Mouse (Mus musculus) limb, embryonic 14.5 days (tissue): ENCODE results near the gene Csf2. TPM values are rescaled to one million over a fixed set of nuclear protein-coding genes. Genes with fewer than 3 reads are reported as not detected.

Experiments
- ATAC-seq: fragments of 200-750 bp; cut with Nextera tagmentation; 2 replicates; pipeline ENCODE4 v1.8.0; 2017; ENCODE audit warnings: low read depth, moderate number of reproducible peaks, moderate TSS enrichment; ENCODE audit not compliant: low FRiP score
- DNase-seq: peaks from one replicate; pipeline ENCODE4 v3.0.0-alpha.2; 2015; ENCODE audit warnings: low spot score
- H3K27ac ChIP-seq: fragments of 300-500 bp; sonication (generic); replicated peaks from 2 replicates; pipeline ENCODE4 v1.5.1; 2014; ENCODE audit warnings: low read depth, mild to moderate bottlenecking, low read length, moderate library complexity, mixed read lengths
- H3K27me3 ChIP-seq: fragments of 300-500 bp; sonication (generic); 2 replicates; pipeline ENCODE4 v1.6.1; 2014; ENCODE audit warnings: low read length, mixed read lengths; ENCODE audit not compliant: control insufficient read depth, insufficient read depth
- H3K36me3 ChIP-seq: fragments of 300-500 bp; sonication (generic); 2 replicates; pipeline ENCODE4 v1.6.1; 2014; ENCODE audit warnings: mild to moderate bottlenecking, low read length, moderate library complexity, mixed read lengths; ENCODE audit not compliant: control insufficient read depth, insufficient read depth
- H3K4me1 ChIP-seq: fragments of 300-500 bp; sonication (generic); 2 replicates; pipeline ENCODE4 v1.6.1; 2014; ENCODE audit warnings: antibody characterized with exemption, low read length, mixed read lengths; ENCODE audit not compliant: control insufficient read depth, insufficient read depth
- H3K4me2 ChIP-seq: fragments of 300-500 bp; sonication (generic); replicated peaks from 2 replicates; pipeline ENCODE4 v1.6.1; 2014; ENCODE audit warnings: low read depth, mild to moderate bottlenecking, low read length, moderate library complexity; ENCODE audit not compliant: severe bottlenecking
- H3K4me3 ChIP-seq: fragments of 300-500 bp; sonication (generic); replicated peaks from 2 replicates; pipeline ENCODE4 v1.5.1; 2014; ENCODE audit warnings: low read length
- H3K9ac ChIP-seq: fragments of 300-500 bp; sonication (generic); 2 replicates; pipeline ENCODE4 v1.6.1; 2014; ENCODE audit warnings: mild to moderate bottlenecking, low read depth, low read length, moderate library complexity; ENCODE audit not compliant: severe bottlenecking
- H3K9me3 ChIP-seq: fragments of 300-500 bp; sonication (generic); 2 replicates; pipeline ENCODE4 v1.6.1; 2016; ENCODE audit warnings: low read length; ENCODE audit not compliant: control insufficient read depth
- POLR2A ChIP-seq: fragments of 200-500 bp; IDR thresholded peaks from 2 replicates; pipeline ENCODE4 v1.8.0; 2012; ENCODE audit warnings: inconsistent platforms, mild to moderate bottlenecking, moderate library complexity, borderline replicate concordance; ENCODE audit not compliant: insufficient read depth, insufficient read length; ENCODE audit errors: extremely low read depth
- WGBS: fragments of 180-500 bp; shearing (Covaris S2); extraction: QIAGEN DNeasy Blood & Tissue Kit; methylation state at CpG from one replicate; pipeline ENCODE4 v1.1.7; 2014; 5-methylcytosine and 5-hydroxymethylcytosine counted together
- polyA plus RNA-seq, 2 experiments: library from polyadenylated mRNA; depleted of rRNA in 1 of 2; stranded (reverse) in 1 of 2; unstranded in 1 of 2; fragments of >200 nt; fragmentation: Nextera tagmentation in 1 of 2; extraction: Ambion mirVana in 1 of 2; gene quantifications; 2 replicates each; pipeline versions ENCODE4 v1.2.1 to v1.2.3; 2012 to 2014

Gene Csf2
- polyA plus RNA-seq, 2 experiments: not detected

DNA sequence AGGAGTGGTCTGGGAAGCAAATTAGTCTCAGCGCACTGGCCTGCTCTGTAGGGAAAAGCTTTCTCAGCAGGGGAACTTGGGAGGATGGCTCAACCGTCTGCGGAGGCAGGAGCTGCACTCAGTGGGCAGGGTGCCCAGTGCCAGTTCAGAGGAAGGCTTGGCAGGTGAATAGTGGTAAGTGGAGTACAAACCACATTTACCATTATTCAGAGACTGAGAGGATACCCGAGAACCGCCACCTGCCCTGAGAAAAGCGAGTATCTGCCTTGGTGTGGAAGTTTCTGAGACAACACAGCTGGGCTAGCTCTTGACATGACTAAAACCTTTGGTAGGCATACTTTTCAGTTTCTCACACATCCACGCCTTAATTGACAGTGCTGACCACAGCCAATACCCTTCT is 32.1 kb downstream of the Csf2 start:
- 69% methylated on average over 7 of the region's 7 CpGs for WGBS
- ATAC-seq (no peak), DNase-seq (no peak)
- no peaks in the 10 kb centered on the region for H3K36me3 ChIP-seq
- TF ChIP-seq POLR2A: no peak
- no peak overlapping the region for H3K4me2 ChIP-seq
- no peaks in the 10 kb centered on the region for H3K27me3 ChIP-seq
- no peak overlapping the region for H3K4me3 ChIP-seq
- H3K4me1 ChIP-seq: no peaks in the 10 kb centered on the region
- H3K9me3 ChIP-seq: no peaks in the 10 kb centered on the region
- no peak overlapping the region for H3K27ac ChIP-seq
- no peak overlapping the region for H3K9ac ChIP-seq

GRCm38 (mm10) chr11:54216091-54216490 is 33.4 kb downstream of the Csf2 start:
- DNase-seq (no peak), ATAC-seq (no peak)
- no peak overlapping the region for H3K27ac ChIP-seq
- no peak overlapping the region for H3K4me3 ChIP-seq
- H3K9ac ChIP-seq: no peak overlapping the region
- H3K27me3 ChIP-seq: no peaks in the 10 kb centered on the region
- no peak for TF ChIP-seq POLR2A
- no peaks in the 10 kb centered on the region for H3K36me3 ChIP-seq
- no peaks in the 10 kb centered on the region for H3K4me1 ChIP-seq
- no peaks in the 10 kb centered on the region for H3K9me3 ChIP-seq
- 85% methylated on average over 6 of the region's 6 CpGs for WGBS
- no peak overlapping the region for H3K4me2 ChIP-seq

GRCm38 (mm10) chr11:54214499-54215443 is 34.7 kb downstream of the Csf2 start:
- H3K9me3 ChIP-seq: no peaks in the 10 kb centered on the region
- H3K27ac ChIP-seq: no peak overlapping the region
- no peak for ATAC-seq
- no peak for TF ChIP-seq POLR2A
- no peaks in the 10 kb centered on the region for H3K36me3 ChIP-seq
- no peak overlapping the region for H3K4me2 ChIP-seq
- WGBS: 81% methylated on average over 9 of the region's 9 CpGs
- H3K9ac ChIP-seq: no peak overlapping the region
- no peak for DNase-seq
- no peaks in the 10 kb centered on the region for H3K27me3 ChIP-seq
- no peak overlapping the region for H3K4me3 ChIP-seq
- no peaks in the 10 kb centered on the region for H3K4me1 ChIP-seq

DNA sequence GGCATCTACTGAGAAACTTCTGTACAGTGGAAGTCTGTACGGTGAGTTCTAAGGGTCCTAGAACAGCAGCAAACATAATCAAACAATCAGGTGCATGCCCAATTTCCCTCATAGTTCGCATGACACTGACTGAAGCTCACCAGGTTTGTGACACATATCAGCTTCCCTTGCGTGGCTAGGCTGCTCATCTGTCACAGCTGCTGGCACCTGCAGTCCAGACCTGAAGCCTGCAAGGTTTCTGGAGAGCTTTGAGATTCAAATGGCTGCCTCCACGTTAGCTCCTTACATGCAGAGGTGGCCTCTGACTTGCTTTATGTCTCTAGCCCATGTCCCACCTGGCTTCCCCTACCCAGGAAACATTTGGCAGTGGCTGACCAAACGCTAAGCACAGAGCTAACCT is 35.8 kb downstream of the Csf2 start:
- no peaks in the 10 kb centered on the region for H3K27me3 ChIP-seq
- H3K9me3 ChIP-seq: no peaks in the 10 kb centered on the region
- ATAC-seq (no peak), DNase-seq (no peak)
- no peaks in the 10 kb centered on the region for H3K36me3 ChIP-seq
- no peak overlapping the region for H3K4me3 ChIP-seq
- no peak for TF ChIP-seq POLR2A
- no peaks in the 10 kb centered on the region for H3K4me1 ChIP-seq
- no peak overlapping the region for H3K4me2 ChIP-seq
- WGBS: 82% methylated on average over 5 of the region's 5 CpGs
- H3K27ac ChIP-seq: no peak overlapping the region
- H3K9ac ChIP-seq: no peak overlapping the region

- no peaks in the 10 kb centered on the region for H3K9me3 ChIP-seq
- H3K4me2 ChIP-seq: no peak overlapping the region
- no peaks in the 10 kb centered on the region for H3K4me1 ChIP-seq
- ATAC-seq (no peak), DNase-seq (no peak)
- no peaks in the 10 kb centered on the region for H3K27me3 ChIP-seq
- no peaks in the 10 kb centered on the region for H3K36me3 ChIP-seq
- TF ChIP-seq POLR2A: no peak
- no peak overlapping the region for H3K9ac ChIP-seq
- WGBS: 76% methylated on average over 5 of the region's 5 CpGs
- H3K27ac ChIP-seq: no peak overlapping the region
- H3K4me3 ChIP-seq: no peak overlapping the region
These were observed 42.5 kb downstream of the Csf2 start for GRCm38 (mm10) chr11:54206993-54207392.
